Mouse (Mus musculus) splenic B cell, adult 2 months (primary cell): ENCODE results near the gene Chchd3.

Source experiments
- DNase-seq: peaks from one replicate; pipeline ENCODE4 v3.0.0-alpha.2; 2011; ENCODE audit warnings: low read depth, low spot score
- H3K27me3 ChIP-seq: 2 replicates; pipeline ENCODE4 v1.6.1; 2012; ENCODE audit warnings: mild to moderate bottlenecking, low read length, moderate library complexity, mixed read lengths; ENCODE audit not compliant: control insufficient read depth, poor library complexity, insufficient read depth, severe bottlenecking
- H3K36me3 ChIP-seq: 2 replicates; pipeline ENCODE4 v1.6.1; 2012; ENCODE audit warnings: mild to moderate bottlenecking, low read length, moderate library complexity, mixed read lengths; ENCODE audit not compliant: control insufficient read depth, poor library complexity, insufficient read depth, severe bottlenecking

Chchd3 gene

GRCm38 (mm10) chr6:32936365-32936764 lies 123.7 kb downstream of the Chchd3 start:
- no peaks in the 10 kb centered on the region for H3K36me3 ChIP-seq
- H3K27me3 ChIP-seq, result no peaks in the 10 kb centered on the region
- no peak for DNase-seq

GRCm38 (mm10) chr6:32935576-32935975 lies 124.5 kb downstream of the Chchd3 start:
- H3K27me3 ChIP-seq, result no peaks in the 10 kb centered on the region
- no peak for DNase-seq

GRCm38 (mm10) chr6:32931106-32931770 lies 128.8 kb downstream of the Chchd3 start:
- no peaks in the 10 kb centered on the region for H3K36me3 ChIP-seq
- H3K27me3 ChIP-seq, result no peaks in the 10 kb centered on the region
- DNase-seq, result no peak

More at GRCm38 (mm10) chr6:32935576-32935975, 124.5 kb downstream of the Chchd3 start:
- no peaks in the 10 kb centered on the region for H3K36me3 ChIP-seq

DNA sequence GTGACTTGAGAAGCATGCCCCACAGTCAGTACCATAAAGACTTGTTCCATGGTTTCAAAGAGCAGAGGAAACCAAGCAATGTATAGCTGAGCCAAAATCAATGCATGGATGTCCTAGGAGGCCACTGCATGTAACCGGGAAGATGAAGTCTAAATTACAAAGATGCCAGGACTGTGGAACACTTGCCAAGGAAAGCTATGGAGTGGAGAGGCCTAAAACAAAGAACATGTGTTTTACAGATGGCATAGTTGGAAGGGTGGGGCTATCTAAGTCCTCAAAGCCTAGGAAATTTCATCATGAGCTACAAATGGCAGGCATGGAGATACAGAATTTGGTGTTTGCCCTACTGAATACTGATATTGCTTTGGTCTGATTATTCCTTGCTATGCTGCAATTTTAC lies 137.7 kb downstream of the Chchd3 start:
- Histone ChIP-seq H3K27me3 (no peaks in the 10 kb centered on the region), H3K36me3 (0 out of 2 replicates have a peak, but pooled peaks cover 2% of the 10 kb centered on the region)
- DNase-seq, result no peak

- DNase-seq, result no peak
- H3K36me3 ChIP-seq, result 0 out of 2 replicates have a peak, but pooled peaks cover 3% of the 10 kb centered on the region
- H3K27me3 ChIP-seq, result no peaks in the 10 kb centered on the region
Measured at GRCm38 (mm10) chr6:32920091-32920490, 140.0 kb downstream of the Chchd3 start.

- H3K36me3 ChIP-seq, result no peaks in the 10 kb centered on the region
- no peaks in the 10 kb centered on the region for H3K27me3 ChIP-seq
- no peak for DNase-seq
Measured at GRCm38 (mm10) chr6:32910692-32911091, 149.4 kb downstream of the Chchd3 start.

GRCm38 (mm10) chr6:32899061-32899460 lies 161.0 kb downstream of the Chchd3 start:
- no peak for DNase-seq

DNA sequence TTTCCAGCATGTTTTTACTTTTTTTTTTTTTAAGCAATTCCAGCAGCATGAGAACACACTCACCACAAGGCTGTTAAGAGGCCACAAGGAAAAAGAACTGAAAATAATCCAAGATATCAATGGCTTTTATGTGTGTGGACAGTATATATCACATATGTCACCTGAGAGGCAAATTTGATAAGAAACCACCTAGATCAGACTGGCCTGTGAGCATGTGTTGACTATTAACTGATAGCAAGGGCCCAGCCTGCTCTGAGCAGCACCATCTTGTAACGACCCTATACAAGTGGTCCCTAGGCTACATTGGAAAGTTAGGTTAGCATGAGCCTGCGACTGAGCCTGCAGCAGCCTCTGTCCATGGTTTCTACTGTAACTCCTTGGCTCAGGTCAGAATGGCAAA lies 166.0 kb downstream of the Chchd3 start:
- Histone ChIP-seq H3K36me3 (no peaks in the 10 kb centered on the region), H3K27me3 (no peaks in the 10 kb centered on the region)
- no peak for DNase-seq

More at GRCm38 (mm10) chr6:32899061-32899460, 161.0 kb downstream of the Chchd3 start:
- Histone ChIP-seq H3K27me3 (no peaks in the 10 kb centered on the region), H3K36me3 (no peaks in the 10 kb centered on the region)

DNA sequence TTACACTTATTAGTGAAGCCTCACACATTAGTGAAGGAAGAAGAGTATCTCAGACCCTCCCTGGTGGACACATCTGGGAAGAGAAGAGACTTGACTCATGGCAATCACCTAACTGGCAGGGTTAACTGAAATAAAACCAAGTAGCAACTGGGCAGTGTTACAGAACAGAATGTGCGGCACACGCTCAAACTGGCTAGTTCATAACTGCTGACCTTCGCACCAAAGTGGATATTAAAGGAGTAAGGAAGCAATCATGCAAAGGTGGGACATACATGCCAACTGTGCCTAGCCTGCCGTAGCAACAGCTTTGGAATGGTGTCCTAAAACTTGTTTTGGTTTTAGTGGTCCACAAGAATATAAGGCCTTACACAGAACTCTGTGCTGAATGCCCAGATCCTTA lies 169.3 kb downstream of the Chchd3 start:
- no peak for DNase-seq
- Histone ChIP-seq H3K36me3 (no peaks in the 10 kb centered on the region), H3K27me3 (no peaks in the 10 kb centered on the region)

DNA sequence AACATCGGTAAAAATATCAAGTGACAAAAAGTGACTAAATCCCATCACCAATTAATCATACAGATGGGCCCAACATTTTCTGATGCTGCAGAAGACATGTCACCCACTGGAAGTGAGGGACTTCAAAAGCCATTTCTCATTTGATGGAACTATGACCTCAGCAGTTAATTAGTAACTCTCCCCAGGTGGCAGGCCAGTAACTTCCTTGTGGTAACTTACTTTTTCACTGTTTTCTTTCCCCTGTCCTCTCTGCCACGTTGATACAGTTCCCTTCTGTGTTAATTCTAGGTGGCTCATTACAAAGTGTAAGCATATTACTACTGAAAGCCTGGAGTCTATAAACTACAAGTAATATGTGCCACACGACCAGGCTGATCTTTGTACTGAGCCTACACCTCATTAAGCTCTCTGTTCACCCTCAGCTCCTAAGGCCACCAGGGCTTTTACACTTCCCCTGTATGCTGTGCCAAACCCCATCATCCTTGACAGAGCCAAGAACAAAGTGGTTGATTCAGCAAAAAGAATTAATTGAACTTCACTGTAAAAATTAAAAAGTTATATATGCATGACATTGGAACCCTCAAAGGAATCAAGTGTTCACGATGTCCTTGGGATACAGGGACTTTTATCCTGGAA lies 171.0 kb downstream of the Chchd3 start:
- no peak for DNase-seq
- Histone ChIP-seq H3K36me3 (no peaks in the 10 kb centered on the region), H3K27me3 (no peaks in the 10 kb centered on the region)

GRCm38 (mm10) chr6:32878586-32878985 lies 181.5 kb downstream of the Chchd3 start:
- no peaks in the 10 kb centered on the region for H3K36me3 ChIP-seq
- DNase-seq, result no peak
- H3K27me3 ChIP-seq, result no peaks in the 10 kb centered on the region

- no peaks in the 10 kb centered on the region for H3K36me3 ChIP-seq
- H3K27me3 ChIP-seq, result no peaks in the 10 kb centered on the region
- no peak for DNase-seq
Measured at GRCm38 (mm10) chr6:32874176-32874575, 185.9 kb downstream of the Chchd3 start.

GRCm38 (mm10) chr6:32872805-32873204 lies 187.3 kb downstream of the Chchd3 start:
- H3K36me3 ChIP-seq, result no peaks in the 10 kb centered on the region
- DNase-seq, result no peak
- H3K27me3 ChIP-seq, result no peaks in the 10 kb centered on the region

GRCm38 (mm10) chr6:32850960-32851359 lies 209.1 kb downstream of the Chchd3 start:
- no peaks in the 10 kb centered on the region for H3K36me3 ChIP-seq
- H3K27me3 ChIP-seq, result no peaks in the 10 kb centered on the region
- no peak for DNase-seq

DNA sequence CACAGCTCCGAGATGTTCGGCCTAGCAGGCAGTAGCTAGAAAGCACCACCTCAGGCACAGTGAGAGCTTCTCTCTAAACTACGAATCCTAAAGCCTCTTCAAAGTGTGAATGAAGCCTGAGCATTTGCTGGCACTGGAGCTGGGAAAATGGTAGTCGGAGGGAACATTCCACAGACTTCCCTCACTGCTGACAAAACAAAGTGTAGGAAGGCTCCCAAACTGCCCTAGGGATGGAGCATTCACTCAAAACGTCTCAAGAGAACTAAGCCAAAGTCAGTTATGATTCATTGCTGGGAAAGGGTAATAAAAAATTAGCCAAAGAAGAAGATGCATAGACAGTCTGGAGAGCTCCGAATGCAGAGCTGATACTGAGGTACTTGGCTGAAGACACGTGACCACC lies 211.1 kb downstream of the Chchd3 start:
- no peaks in the 10 kb centered on the region for H3K27me3 ChIP-seq
- H3K36me3 ChIP-seq, result no peaks in the 10 kb centered on the region
- no peak for DNase-seq
